Mouse (Mus musculus) midbrain, embryonic 14.5 days (tissue): ENCODE data around the gene Klk1. TPM values are rescaled to one million over a fixed set of nuclear protein-coding genes. Genes with fewer than 3 reads are reported as not detected.
"Not testable (repeated sequence)": the region's sequence is repeated elsewhere in the genome, so short reads cannot be mapped to it uniquely, and the experiment has no call there.

Experiments
- ATAC-seq: fragments of 200-750 bp; cut with Nextera tagmentation; 2 replicates; pipeline ENCODE4 v1.8.0; 2017; ENCODE audit warnings: moderate number of reproducible peaks, moderate library complexity; ENCODE audit not compliant: low FRiP score, low TSS enrichment
- DNase-seq: peaks from one replicate; pipeline ENCODE4 v3.0.0-alpha.2; 2015
- H3K27ac ChIP-seq: fragments of 300-500 bp; sonication (generic); replicated peaks from 2 replicates; pipeline ENCODE4 v1.5.1; 2014; ENCODE audit warnings: mild to moderate bottlenecking, low read depth, low read length, moderate library complexity
- H3K27me3 ChIP-seq: fragments of 300-500 bp; sonication (generic); 2 replicates; pipeline ENCODE4 v1.6.1; 2014; ENCODE audit warnings: low read length, control low read depth, mixed read lengths; ENCODE audit not compliant: control insufficient read depth, insufficient read depth
- H3K36me3 ChIP-seq: fragments of 300-500 bp; sonication (generic); 2 replicates; pipeline ENCODE4 v1.6.1; 2014; ENCODE audit warnings: low read length, control low read depth; ENCODE audit not compliant: control insufficient read depth, insufficient read depth
- H3K4me1 ChIP-seq: fragments of 300-500 bp; sonication (generic); 2 replicates; pipeline ENCODE4 v1.6.1; 2014; ENCODE audit warnings: mild to moderate bottlenecking, antibody characterized with exemption, low read length, control low read depth; ENCODE audit not compliant: control insufficient read depth, insufficient read depth
- H3K4me2 ChIP-seq: fragments of 300-500 bp; sonication (generic); 2 replicates; pipeline ENCODE4 v1.6.1; 2014; ENCODE audit warnings: mild to moderate bottlenecking, low read length, moderate library complexity
- H3K4me3 ChIP-seq: fragments of 300-500 bp; sonication (generic); replicated peaks from 2 replicates; pipeline ENCODE4 v1.5.1; 2014; ENCODE audit warnings: low read depth, low read length
- H3K9ac ChIP-seq: fragments of 300-500 bp; sonication (generic); replicated peaks from 2 replicates; pipeline ENCODE4 v1.6.1; 2014; ENCODE audit warnings: mild to moderate bottlenecking, low read length, moderate library complexity
- H3K9me3 ChIP-seq: fragments of 300-500 bp; sonication (generic); 2 replicates; pipeline ENCODE4 v1.6.1; 2016; ENCODE audit warnings: low read length, control low read depth, mixed read lengths; ENCODE audit not compliant: control insufficient read depth
- WGBS: fragments of 180-500 bp; shearing (Covaris S2); extraction: QIAGEN DNeasy Blood & Tissue Kit; methylation state at CpG from one replicate; pipeline ENCODE4 v1.1.7; 2014; 5-methylcytosine and 5-hydroxymethylcytosine counted together
- polyA plus RNA-seq: library from polyadenylated mRNA; unstranded; fragments of >200 nt; fragmentation: Nextera tagmentation; extraction: Ambion mirVana; gene quantifications from 2 replicates; pipeline ENCODE4 v1.2.1, GENCODE M21; 2014

The Klk1 gene
- polyA plus RNA-seq, 1 experiment from 2014 or later, result not detected

DNA sequence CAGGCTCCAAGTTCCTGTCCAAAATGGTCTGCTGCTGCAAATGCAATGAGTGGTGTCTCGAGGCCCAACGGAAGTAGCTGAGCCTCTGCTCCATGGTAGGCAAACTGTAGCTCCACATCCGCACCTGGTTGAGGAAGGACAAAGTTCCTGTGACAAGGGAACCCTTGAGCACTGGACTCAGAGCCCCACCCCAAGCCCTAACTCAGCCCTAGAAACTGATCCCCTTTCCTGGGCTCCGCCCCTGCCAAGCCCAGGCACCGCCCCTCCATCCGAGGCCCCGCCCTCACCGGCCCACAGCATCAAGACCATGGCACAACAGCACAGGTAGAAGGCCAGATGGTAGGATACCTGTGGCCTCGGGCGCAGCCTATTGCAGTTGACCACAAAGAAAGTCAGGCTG is 3.6 kb upstream of the Klk1 start:
- H3K27ac ChIP-seq, ATAC-seq, H3K4me2 ChIP-seq, H3K36me3 ChIP-seq, H3K4me1 ChIP-seq, DNase-seq, H3K9me3 ChIP-seq, H3K4me3 ChIP-seq, H3K27me3 ChIP-seq, H3K9ac ChIP-seq: not testable (repeated sequence)
- WGBS, result 78% methylated on average over 8 of the region's 10 CpGs

DNA sequence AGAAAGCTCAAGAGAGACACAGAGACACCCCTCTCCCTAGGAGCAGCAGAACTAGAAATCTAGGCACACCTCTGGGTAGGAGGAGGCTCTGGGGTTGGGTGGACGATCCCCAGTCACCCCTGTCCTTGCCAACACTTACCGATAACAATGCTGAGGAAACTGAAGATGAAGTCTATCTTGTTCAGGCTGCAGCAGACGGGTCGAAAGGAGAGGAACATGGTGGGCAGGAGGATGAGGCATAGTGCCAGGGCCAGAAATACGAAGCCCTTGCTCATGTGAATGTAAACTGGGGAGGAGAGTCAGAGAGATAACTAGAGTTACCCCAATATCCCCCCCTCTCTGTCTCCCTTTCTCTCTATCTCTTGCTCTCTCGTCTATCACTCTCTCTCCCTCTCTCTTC is 2.8 kb upstream of the Klk1 start:
- ATAC-seq, result not testable (repeated sequence)
- WGBS, result 88% methylated on average over 6 of the region's 6 CpGs

GRCm38 (mm10) chr7:44235909-44236308 is 10.7 kb downstream of the Klk1 start, which contains the start of gene Gm36864:
Gene Gm36864 (plus strand): TSS chr7:44236177.
- Histone ChIP-seq H3K4me2 (no peak within 1 kb of the TSS), H3K27ac (no peak within 1 kb of the TSS), H3K27me3 (no peaks in the 10 kb centered on the region), H3K9me3 (no peaks in the 10 kb centered on the region), H3K4me3 (no peak within 1 kb of the TSS), H3K36me3 (no peaks in the 10 kb centered on the region), H3K4me1 (no peaks in the 10 kb centered on the region), H3K9ac (no peak within 1 kb of the TSS)
- ATAC-seq, result no peak
- no peak for DNase-seq
- 83% methylated on average over 3 of the region's 3 CpGs for WGBS

More for the DNA sequence above, 2.8 kb upstream of the Klk1 start:
- H3K27me3 ChIP-seq, H3K27ac ChIP-seq, H3K4me1 ChIP-seq, DNase-seq, H3K4me3 ChIP-seq, H3K4me2 ChIP-seq, H3K9ac ChIP-seq, H3K9me3 ChIP-seq, H3K36me3 ChIP-seq: not testable (repeated sequence)

GRCm38 (mm10) chr7:44239913-44240312 is 14.8 kb downstream of the Klk1 start:
- Histone ChIP-seq H3K36me3 (no peaks in the 10 kb centered on the region), H3K4me2 (no peak overlapping the region), H3K4me1 (no peaks in the 10 kb centered on the region), H3K9me3 (no peaks in the 10 kb centered on the region), H3K9ac (no peak overlapping the region), H3K27me3 (no peaks in the 10 kb centered on the region), H3K27ac (no peak overlapping the region), H3K4me3 (no peak overlapping the region)
- DNase-seq, result no peak
- 64% methylated on average over 2 of the region's 2 CpGs for WGBS
- no peak for ATAC-seq

DNA sequence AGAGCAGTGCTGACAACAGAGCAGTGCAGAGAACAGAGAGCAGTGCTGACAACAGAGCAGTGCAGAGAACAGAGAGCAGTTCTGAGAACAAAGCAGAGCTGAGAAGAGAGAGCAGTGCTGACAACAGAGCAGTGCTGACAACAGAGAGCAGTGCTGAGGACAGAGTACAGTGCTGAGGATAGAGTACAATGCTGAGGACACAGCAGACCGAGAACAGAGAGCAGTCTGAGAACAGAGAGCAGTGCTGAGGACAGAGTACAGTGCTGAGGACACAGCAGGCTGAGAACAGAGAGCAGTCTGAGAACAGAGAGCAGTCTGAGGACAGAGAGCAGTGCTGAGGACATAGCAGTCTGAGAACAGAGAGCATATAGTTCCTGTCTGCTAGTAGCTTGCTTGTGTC is 15.6 kb downstream of the Klk1 start:
- DNase-seq, result no peak
- Histone ChIP-seq H3K4me2 (no peak overlapping the region), H3K9me3 (no peaks in the 10 kb centered on the region), H3K9ac (no peak overlapping the region), H3K27me3 (no peaks in the 10 kb centered on the region), H3K4me1 (peaks cover 5% of the 10 kb centered on the region; the same call in 1 of the 2 replicates), H3K27ac (no peak overlapping the region), H3K4me3 (no peak overlapping the region), H3K36me3 (no peaks in the 10 kb centered on the region)
- ATAC-seq, result no peak
- WGBS, result 73% methylated on average over 1 of the region's 1 CpGs

- peaks cover 5% of the 10 kb centered on the region; the same call in 1 of the 2 replicates for H3K4me1 ChIP-seq
- DNase-seq, result no peak
- H3K27ac ChIP-seq, result no peak overlapping the region
- no peak overlapping the region for H3K9ac ChIP-seq
- no peak for ATAC-seq
- no peaks in the 10 kb centered on the region for H3K27me3 ChIP-seq
- H3K4me2 ChIP-seq, result no peak overlapping the region
- no peak overlapping the region for H3K4me3 ChIP-seq
- WGBS, result 67% methylated on average over 2 of the region's 2 CpGs
- H3K36me3 ChIP-seq, result no peaks in the 10 kb centered on the region
- no peaks in the 10 kb centered on the region for H3K9me3 ChIP-seq
Observed at GRCm38 (mm10) chr7:44241163-44241562, 16.0 kb downstream of the Klk1 start.

GRCm38 (mm10) chr7:44244080-44244479 is 18.9 kb downstream of the Klk1 start:
- no peak for ATAC-seq
- 42% methylated on average over 1 of the region's 1 CpGs for WGBS
- H3K4me2 ChIP-seq, result no peak overlapping the region

DNA sequence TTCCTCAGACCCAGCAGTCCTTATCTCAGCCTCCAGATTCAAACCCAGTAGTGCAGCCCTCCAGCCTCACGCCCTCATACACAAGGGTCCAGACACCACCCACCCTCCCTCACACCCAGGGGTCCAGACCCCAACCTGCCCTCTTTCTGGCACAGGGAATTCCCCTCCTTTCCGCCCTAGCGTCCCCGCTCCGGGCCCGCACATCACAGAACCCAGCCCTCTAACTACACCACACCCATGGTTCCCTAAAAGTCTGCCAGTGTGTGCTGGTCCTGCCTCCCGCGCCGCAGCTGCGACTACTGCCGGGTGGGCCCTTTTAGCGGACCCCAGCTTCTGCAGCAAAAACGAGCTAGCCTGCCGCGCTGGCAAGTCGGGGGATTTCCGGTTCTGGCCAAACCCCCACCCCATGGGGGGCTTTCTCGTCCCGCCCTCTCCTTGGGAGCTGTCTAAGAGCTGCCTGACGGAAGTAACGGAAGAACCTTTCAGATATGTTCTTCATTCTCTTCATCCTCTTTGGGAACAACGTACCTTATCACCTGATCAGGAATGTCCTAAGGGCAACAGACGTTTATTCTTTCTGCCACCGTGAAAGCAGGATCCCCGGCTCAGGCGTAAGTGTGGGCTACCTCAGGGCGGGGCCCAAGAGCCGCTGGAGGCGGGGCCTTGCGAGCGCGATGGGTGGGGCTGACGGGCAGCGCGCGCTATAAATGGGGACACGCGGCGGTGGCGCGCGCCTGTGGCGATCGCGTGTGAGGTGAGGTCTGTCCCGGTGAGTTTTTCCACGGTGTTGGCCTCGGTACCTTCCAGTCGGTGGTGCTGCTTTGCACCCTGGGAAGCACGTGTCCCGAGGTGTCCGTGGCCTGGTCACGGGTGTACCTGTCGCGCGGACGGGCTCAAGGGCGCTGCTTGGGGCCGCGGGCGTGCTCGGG is 21.2 kb downstream of the Klk1 start, which contains the start of the genes 1700028J19Rik and 2410002F23Rik:
TSS of gene 1700028J19Rik (minus strand) at position 641 of the 929 bp plus-strand sequence.
TSS of gene 2410002F23Rik (plus strand) at position 668 of the 929 bp plus-strand sequence.
- DNase-seq (peak; percentile 97), ATAC-seq (peak; percentile 90)
- WGBS, result under 1% methylated on average over 62 of the region's 62 CpGs
- Histone ChIP-seq H3K4me1 (peaks cover 13% of the 10 kb centered on the region), H3K4me2 (peak within 1 kb of the TSS; percentile 79), H3K27me3 (no peaks in the 10 kb centered on the region), H3K9ac (peak within 1 kb of the TSS; percentile 94), H3K9me3 (no peaks in the 10 kb centered on the region), H3K36me3 (peaks cover 28% of the 10 kb centered on the region), H3K27ac (peak within 1 kb of the TSS; percentile 95), H3K4me3 (peak within 1 kb of the TSS; percentile 91)

More at GRCm38 (mm10) chr7:44244080-44244479, 18.9 kb downstream of the Klk1 start:
- Histone ChIP-seq H3K27me3 (no peaks in the 10 kb centered on the region), H3K9ac (no peak overlapping the region), H3K9me3 (no peaks in the 10 kb centered on the region), H3K4me3 (no peak overlapping the region), H3K27ac (no peak overlapping the region), H3K36me3 (peaks cover 7% of the 10 kb centered on the region), H3K4me1 (peaks cover 13% of the 10 kb centered on the region)
- DNase-seq, result no peak
